Mouse (Mus musculus) retina, adult 2 months (tissue): Measurements from ENCODE around the gene Olfr390.

Experiments used
- DNase-seq: peaks from one replicate; pipeline ENCODE4 v3.0.0-alpha.2; 2012; ENCODE audit warnings: low read depth, low spot score

Olfr390 gene

DNA sequence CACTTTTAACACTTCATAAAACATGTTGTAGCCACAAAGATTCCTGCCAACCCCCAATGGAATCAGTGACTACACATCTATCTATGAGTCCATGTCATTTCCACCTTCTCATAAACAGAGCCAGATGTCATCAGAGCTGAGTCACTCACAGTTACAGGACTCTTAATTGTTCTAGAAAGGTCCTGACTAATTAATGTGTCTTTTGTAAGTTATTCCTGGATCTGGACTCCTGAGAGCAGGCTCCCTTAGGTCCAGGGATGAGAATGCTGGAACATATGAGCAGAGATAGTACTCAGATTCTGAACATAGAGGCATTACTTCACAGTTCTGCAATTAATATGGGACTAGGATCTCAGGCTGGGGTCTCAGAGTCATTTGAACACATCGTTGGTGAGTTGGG lies at the start of gene Olfr390:
Gene Olfr390 (plus strand): TSS at position 301 of the 400 bp plus-strand sequence.
- no peak for DNase-seq

- DNase-seq: no peak
Observed at GRCm38 (mm10) chr11:73759115-73759514, 23.6 kb upstream of the Olfr390 start.

GRCm38 (mm10) chr11:73780613-73781012 lies 2.2 kb upstream of the Olfr390 start, which contains the start of gene Olfr389:
Gene Olfr389, minus strand, starts transcription at chr11:73780713.
- DNase-seq: no peak

DNA sequence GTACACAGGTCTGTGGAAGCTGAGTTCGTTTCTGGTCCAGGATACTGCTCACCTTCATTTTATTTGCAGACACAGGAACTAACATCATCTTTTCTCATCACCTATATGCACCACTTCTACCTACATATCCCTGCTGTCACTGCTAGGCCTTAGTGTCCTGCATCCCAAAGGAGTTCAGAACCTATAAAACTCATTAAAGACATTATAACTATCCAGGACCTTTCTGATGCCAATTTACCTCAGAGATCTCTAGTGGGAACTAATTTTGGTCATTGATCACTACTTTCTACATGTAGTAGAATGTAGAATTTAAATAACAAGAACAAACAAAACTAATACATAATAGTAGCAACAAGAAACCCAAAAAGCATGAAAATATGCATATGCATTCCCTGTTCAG lies 20.2 kb downstream of the Olfr390 start, which contains the start of gene Olfr391-ps:
Gene Olfr391-ps (minus strand): TSS at position 101 of the 400 bp plus-strand sequence.
- DNase-seq: no peak

- no peak for DNase-seq
Observed at GRCm38 (mm10) chr11:73816949-73817348, 34.2 kb downstream of the Olfr390 start, which contains the start of gene Olfr392. Gene Olfr392, minus strand, starts transcription at chr11:73817049.
